Mouse (Mus musculus) liver, adult 2 months (tissue): ENCODE data around the gene Uaca. TPM values are rescaled to one million over a fixed set of nuclear protein-coding genes. Genes with fewer than 3 reads are reported as not detected.

Experiments
- DNase-seq: peaks from one replicate; pipeline ENCODE4 v3.0.0-alpha.2; 2011; ENCODE audit warnings: low read depth, low spot score; ENCODE audit errors: extremely low read depth
- H3K27ac ChIP-seq: fragments of 200-500 bp; replicated peaks from 2 replicates; pipeline ENCODE4 v1.5.1; 2012; ENCODE audit warnings: low read depth, mild to moderate bottlenecking, control low read depth, inconsistent platforms, low read length; ENCODE audit not compliant: insufficient read depth
- H3K27me3 ChIP-seq: fragments of 200-500 bp; 2 replicates; pipeline ENCODE4 v1.6.1; 2012; ENCODE audit warnings: mild to moderate bottlenecking, moderate library complexity, low read length, inconsistent platforms; ENCODE audit not compliant: control insufficient read depth, insufficient read depth
- H3K36me3 ChIP-seq: fragments of 200-500 bp; 2 replicates; pipeline ENCODE4 v1.6.1; 2012; ENCODE audit warnings: low read length, inconsistent platforms; ENCODE audit not compliant: control insufficient read depth, insufficient read depth
- H3K4me1 ChIP-seq: fragments of 200-500 bp; 2 replicates; pipeline ENCODE4 v1.6.1; 2011; ENCODE audit warnings: low read length; ENCODE audit not compliant: control insufficient read depth, insufficient read depth
- H3K4me3 ChIP-seq: fragments of 200-500 bp; 2 replicates; pipeline ENCODE4 v1.5.1; 2011; ENCODE audit warnings: low read depth, mild to moderate bottlenecking, control low read depth, low read length, moderate library complexity; ENCODE audit not compliant: insufficient read depth
- H3K79me2 ChIP-seq: fragments of 200-500 bp; 2 replicates; pipeline ENCODE4 v1.6.1; 2012; ENCODE audit warnings: inconsistent platforms, mild to moderate bottlenecking, low read length, moderate library complexity; ENCODE audit not compliant: control insufficient read depth, insufficient read depth
- H3K9ac ChIP-seq: fragments of 200-500 bp; 2 replicates; pipeline ENCODE4 v1.6.1; 2012; ENCODE audit warnings: low read depth, mild to moderate bottlenecking, control low read depth, inconsistent platforms, low read length
- CTCF ChIP-seq: fragments of 200-500 bp; IDR thresholded peaks from 2 replicates; pipeline ENCODE4 v1.5.1; 2011; ENCODE audit warnings: low read depth, low read length, control low read depth
- POLR2A ChIP-seq: fragments of 200-500 bp; IDR thresholded peaks from 2 replicates; pipeline ENCODE4 v1.6.1; 2011; ENCODE audit warnings: low read length, control low read depth; ENCODE audit not compliant: insufficient read depth; ENCODE audit errors: extremely low read depth
- WGBS: fragments of 180-500 bp; shearing (Covaris S2); methylation state at CpG from one replicate; pipeline ENCODE4 v1.1.7; 2018; 5-methylcytosine and 5-hydroxymethylcytosine counted together
- polyA plus RNA-seq: library from polyadenylated mRNA; depleted of rRNA; stranded (reverse); fragments of >200 nt; gene quantifications from 2 replicates; pipeline ENCODE4 v1.2.3, GENCODE M21; 2012
- total RNA-seq: library from RNA; depleted of rRNA; stranded (reverse); fragments of >200 nt; gene quantifications from 2 replicates; pipeline ENCODE4 v1.2.3, GENCODE M21; 2014

Gene Uaca
- total and polyA plus RNA-seq, 2 experiments, result 1.7 to 3.5 TPM

GRCm38 (mm10) chr9:60878630-60879029, 84.3 kb downstream of the Uaca start:
- Histone ChIP-seq H3K9ac (no peak overlapping the region), H3K27me3 (no peaks in the 10 kb centered on the region), H3K36me3 (peaks cover 6% of the 10 kb centered on the region; the same call in 1 of the 2 replicates), H3K27ac (no peak overlapping the region), H3K79me2 (no peaks in the 10 kb centered on the region), H3K4me1 (no peaks in the 10 kb centered on the region), H3K4me3 (no peak overlapping the region)
- no peak for DNase-seq
- TF ChIP-seq POLR2A (no peak), CTCF (no peak)
- WGBS, result 95% methylated on average over 3 of the region's 3 CpGs

- WGBS, result 90% methylated on average over 6 of the region's 6 CpGs
- TF ChIP-seq POLR2A (no peak), CTCF (no peak)
- no peak overlapping the region for H3K4me3 ChIP-seq
- peaks cover 6% of the 10 kb centered on the region; the same call in 1 of the 2 replicates for H3K36me3 ChIP-seq
- H3K9ac ChIP-seq, result no peak overlapping the region
- no peaks in the 10 kb centered on the region for H3K79me2 ChIP-seq
- H3K27me3 ChIP-seq, result no peaks in the 10 kb centered on the region
- no peak for DNase-seq
- H3K4me1 ChIP-seq, result no peaks in the 10 kb centered on the region
- no peak overlapping the region for H3K27ac ChIP-seq
These were observed 90.8 kb downstream of the Uaca start for GRCm38 (mm10) chr9:60885148-60885547.

- H3K4me1 ChIP-seq, result no peaks in the 10 kb centered on the region
- H3K4me3 ChIP-seq, result no peak overlapping the region
- 81% methylated on average over 18 of the region's 18 CpGs for WGBS
- no peaks in the 10 kb centered on the region for H3K79me2 ChIP-seq
- no peaks in the 10 kb centered on the region for H3K27me3 ChIP-seq
- peaks cover 6% of the 10 kb centered on the region; the same call in 1 of the 2 replicates for H3K36me3 ChIP-seq
- no peak overlapping the region for H3K9ac ChIP-seq
- DNase-seq, result no peak
- TF ChIP-seq CTCF, result no peak
- TF ChIP-seq POLR2A, result no peak
- H3K27ac ChIP-seq, result no peak overlapping the region
These were observed 92.4 kb downstream of the Uaca start for GRCm38 (mm10) chr9:60886431-60887371.

DNA sequence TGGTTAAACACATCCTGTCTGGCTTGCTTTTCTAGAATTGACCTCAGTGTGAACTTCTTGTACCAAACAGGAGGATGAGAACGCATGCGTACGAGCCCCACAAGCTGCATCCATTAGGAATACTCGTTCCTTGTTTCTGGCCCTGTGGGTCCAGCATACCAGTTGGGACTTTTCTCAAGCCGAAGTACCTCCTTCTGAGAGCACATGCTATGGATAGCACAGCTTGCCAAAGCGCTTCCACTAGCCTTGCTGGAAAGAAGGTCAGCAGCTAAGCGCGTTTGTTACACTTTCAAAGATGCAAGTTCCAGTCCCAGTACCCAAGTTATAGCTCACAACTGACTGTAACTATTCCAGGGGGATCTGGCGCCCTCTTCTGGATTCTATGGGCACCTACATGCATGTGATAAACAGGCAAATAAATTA, 93.1 kb downstream of the Uaca start:
- peak; percentile 15 for DNase-seq

DNA sequence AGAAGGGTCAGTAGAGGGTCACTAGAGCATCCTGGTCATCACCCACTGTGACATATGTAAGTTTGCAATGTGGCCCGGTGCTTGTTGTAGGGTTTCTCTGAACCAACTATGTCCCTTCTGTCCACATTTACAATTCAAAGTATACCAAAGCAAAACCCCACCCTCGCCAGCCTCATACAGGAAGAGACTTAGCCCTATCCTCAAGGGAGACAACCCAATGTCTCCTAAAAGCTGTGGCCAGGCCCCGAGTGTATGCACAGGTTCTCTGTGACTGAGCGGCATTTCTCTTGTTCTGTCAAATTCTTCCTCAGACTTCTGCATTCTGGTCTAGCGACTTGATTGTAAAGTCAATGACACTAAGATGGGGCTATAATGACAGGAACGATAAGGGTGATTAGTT, 99.2 kb downstream of the Uaca start:
- Histone ChIP-seq H3K79me2 (no peaks in the 10 kb centered on the region), H3K27me3 (no peaks in the 10 kb centered on the region), H3K4me1 (no peaks in the 10 kb centered on the region), H3K27ac (no peak overlapping the region), H3K4me3 (no peak overlapping the region), H3K36me3 (no peaks in the 10 kb centered on the region), H3K9ac (no peak overlapping the region)
- no peak for DNase-seq
- TF ChIP-seq CTCF, result no peak
- 87% methylated on average over 6 of the region's 6 CpGs for WGBS

More for the DNA sequence above, 93.1 kb downstream of the Uaca start:
- TF ChIP-seq POLR2A, result no peak
- TF ChIP-seq CTCF, result no peak
- Histone ChIP-seq H3K4me3 (no peak overlapping the region), H3K27ac (no peak overlapping the region), H3K4me1 (no peaks in the 10 kb centered on the region), H3K36me3 (0 out of 2 replicates have a peak, but pooled peaks cover 3% of the 10 kb centered on the region), H3K79me2 (no peaks in the 10 kb centered on the region), H3K9ac (no peak overlapping the region), H3K27me3 (no peaks in the 10 kb centered on the region)
- 69% methylated on average over 9 of the region's 9 CpGs for WGBS
